In the genomic region with DNA sequence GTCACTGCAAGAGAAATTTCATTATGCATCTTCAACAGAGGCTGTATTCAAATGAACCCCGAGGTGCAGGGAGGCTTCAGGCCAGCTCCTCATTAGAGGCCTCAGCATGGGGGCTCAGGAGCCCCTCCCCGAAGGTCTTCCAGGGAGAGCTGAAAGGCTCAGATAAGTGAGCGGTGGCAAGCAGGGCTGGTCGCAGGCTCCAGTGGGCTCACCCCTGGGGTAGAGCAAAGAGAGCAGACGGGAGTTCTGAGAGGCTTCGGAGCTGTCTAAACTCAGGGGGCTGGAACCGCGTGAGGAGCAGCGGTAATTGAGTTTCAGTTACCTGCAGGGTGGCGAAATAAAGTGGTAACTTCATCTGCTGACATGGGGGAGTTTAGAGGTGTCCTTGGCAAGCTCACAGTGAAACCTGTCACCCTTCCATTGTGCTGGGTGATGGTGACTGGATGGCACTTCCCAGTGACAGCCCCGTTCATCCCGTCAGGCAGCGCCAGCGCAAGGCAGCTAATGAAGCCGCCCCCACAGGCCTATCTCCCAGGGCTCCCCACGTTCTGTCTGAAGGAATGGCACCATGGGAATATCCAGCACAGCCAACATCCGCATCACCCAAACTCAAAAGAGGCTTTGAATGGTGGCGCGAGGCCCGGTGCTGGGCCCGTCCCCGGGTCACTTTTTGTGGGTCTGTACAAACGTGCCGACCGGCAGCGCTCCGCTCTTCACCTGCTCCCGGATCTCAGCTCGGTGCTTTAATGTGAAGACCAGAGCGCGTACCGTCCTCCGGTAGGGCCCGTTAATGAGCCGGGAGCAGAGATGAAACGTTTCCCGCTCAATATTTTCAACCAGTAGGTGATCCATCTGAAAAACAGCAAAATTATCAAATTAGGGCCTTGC, we compare ENCODE assay signal across 14 mouse cellular contexts. TPM values are rescaled to one million over a fixed set of nuclear protein-coding genes. Genes with fewer than 3 reads are reported as not detected.
DNase-seq lines count a peak whose midpoint lies in the region; ATAC-seq and TF ChIP-seq lines count a peak whose summit lies in the region.
"Had no signal": no experiment of that assay in that cellular context is flagged by ENCODE, and none has a peak within 500 bp of the region (broad histone marks: within the 10 kb centered on the region; RNA-seq: fewer than 3 reads in every experiment).

No protein-coding gene starts in this region.

- no peak overlapping the region for H3K4me2 ChIP-seq in kidney, embryonic 15.5 days
- no peak overlapping the region for H3K4me2 ChIP-seq in hindbrain, postnatal 0 days (ENCODE audit: low read depth, low read length)
- no peak overlapping the region for H3K4me2 ChIP-seq in neural tube, embryonic 14.5 days (ENCODE audit: low read depth, low read length)
- H3K4me2 ChIP-seq: liver, embryonic 15.5 days had no signal

- no peaks in the 10 kb centered on the region for H3K9me3 ChIP-seq in kidney, embryonic 15.5 days (replicated peaks)
- no peaks in the 10 kb centered on the region for H3K9me3 ChIP-seq in forebrain, embryonic 10.5 days
- H3K9me3 ChIP-seq in hindbrain, postnatal 0 days (ENCODE audit: low read length), result no peaks in the 10 kb centered on the region
- H3K9me3 ChIP-seq in neural tube, embryonic 14.5 days (ENCODE audit: control insufficient read depth, low read length), result no peaks in the 10 kb centered on the region
- H3K9me3 ChIP-seq: liver, embryonic 15.5 days had no signal

- H3K9ac ChIP-seq in kidney, embryonic 15.5 days, result no peak overlapping the region
- H3K9ac ChIP-seq in hindbrain, postnatal 0 days (replicated peaks; ENCODE audit: low read length), result no peak overlapping the region
- no peak overlapping the region for H3K9ac ChIP-seq in neural tube, embryonic 14.5 days (replicated peaks; ENCODE audit: low read depth, low read length)
- H3K9ac ChIP-seq: liver, embryonic 15.5 days had no signal

- H3K4me3 ChIP-seq in kidney, embryonic 15.5 days (replicated peaks), result no peak overlapping the region
- H3K4me3 ChIP-seq in forebrain, embryonic 10.5 days, result peak overlapping the region; percentile 14
- no peak overlapping the region for H3K4me3 ChIP-seq in hindbrain, postnatal 0 days (ENCODE audit: low read length)
- H3K4me3 ChIP-seq in neural tube, embryonic 14.5 days (ENCODE audit: low read depth, low read length), result no peak overlapping the region
- H3K4me3 ChIP-seq: liver, embryonic 15.5 days had no signal

- peaks cover 74% of the 10 kb centered on the region for H3K4me1 ChIP-seq in kidney, embryonic 15.5 days
- H3K4me1 ChIP-seq in forebrain, embryonic 10.5 days, result peaks cover 79% of the 10 kb centered on the region
- peaks cover 11% of the 10 kb centered on the region for H3K4me1 ChIP-seq in hindbrain, postnatal 0 days (ENCODE audit: insufficient read depth, low read length)
- peaks cover 19% of the 10 kb centered on the region for H3K4me1 ChIP-seq in neural tube, embryonic 14.5 days (ENCODE audit: control insufficient read depth, insufficient read depth, low read length)

- H3K36me3 ChIP-seq in kidney, embryonic 15.5 days, result 0 out of 2 replicates have a peak, but pooled peaks cover 11% of the 10 kb centered on the region
- H3K36me3 ChIP-seq in forebrain, embryonic 10.5 days (replicated peaks), result peaks cover 22% of the 10 kb centered on the region
- no peaks in the 10 kb centered on the region for H3K36me3 ChIP-seq in hindbrain, postnatal 0 days (ENCODE audit: insufficient read depth, low read length)
- H3K36me3 ChIP-seq in neural tube, embryonic 14.5 days (ENCODE audit: control insufficient read depth, insufficient read depth, low read length), result no peaks in the 10 kb centered on the region

- WGBS in kidney, embryonic 15.5 days, result 43% methylated on average over 37 of the region's 37 CpGs
- 25% methylated on average over 37 of the region's 37 CpGs for WGBS in forebrain, embryonic 10.5 days
- WGBS in hindbrain, postnatal 0 days, result 30% methylated on average over 37 of the region's 37 CpGs
- 33% methylated on average over 37 of the region's 37 CpGs for WGBS in neural tube, embryonic 14.5 days

- no peak for DNase-seq in kidney, adult 18-20 months
- peak; percentile 37 for DNase-seq in forebrain, embryonic 10.5 days (ENCODE audit: extremely low spot score, low spot score)
- peak; percentile 35 for DNase-seq in hindbrain, postnatal 0 days (ENCODE audit: low spot score)
- no peak for DNase-seq in right cerebral cortex, postnatal 36 days (ENCODE audit: low spot score in 2 of 2)
- DNase-seq in adrenal gland, postnatal 14 days, result no peak
- no peak for DNase-seq in cerebellum, adult 8-10 months
- DNase-seq: heart, postnatal 4 days; layer of hippocampus, adult 9-11 months had no signal

- H3K27ac ChIP-seq in kidney, embryonic 15.5 days, result peak overlapping the region; percentile 84
- H3K27ac ChIP-seq in forebrain, embryonic 10.5 days, result peak overlapping the region; percentile 73
- H3K27ac ChIP-seq in hindbrain, postnatal 0 days, result peak overlapping the region; percentile 17; the same call in 1 of the 2 replicates
- H3K27ac ChIP-seq in neural tube, embryonic 14.5 days (ENCODE audit: low read depth, low read length), result 0 out of 2 replicates have a peak overlapping the region, but pooled peaks have one; percentile 28
- H3K27ac ChIP-seq: liver, embryonic 15.5 days had no signal

- no peak; the same call in 1 of the 2 replicates for ATAC-seq in kidney, embryonic 15.5 days (replicated peaks; ENCODE audit: low FRiP score)
- ATAC-seq in hindbrain, postnatal 0 days, result peak; percentile 46
- ATAC-seq in neural tube, embryonic 14.5 days (ENCODE audit: low read depth), result peak; percentile 50; the same call in 1 of the 2 replicates

- no peaks in the 10 kb centered on the region for H3K27me3 ChIP-seq in kidney, embryonic 15.5 days
- H3K27me3 ChIP-seq in forebrain, embryonic 10.5 days (ENCODE audit: poor library complexity, severe bottlenecking), result peaks cover 25% of the 10 kb centered on the region
- H3K27me3 ChIP-seq in hindbrain, postnatal 0 days (ENCODE audit: insufficient read depth, low read length), result no peaks in the 10 kb centered on the region
- no peaks in the 10 kb centered on the region for H3K27me3 ChIP-seq in neural tube, embryonic 14.5 days (ENCODE audit: control insufficient read depth, insufficient read depth, low read length)
- H3K27me3 ChIP-seq: liver, embryonic 15.5 days had no signal

- no peak for TF ChIP-seq CTCF in hindbrain, postnatal 0 days (IDR thresholded peaks at IDR 0.05; ENCODE audit: low read depth)

RNA-seq across cellular contexts. Expression of gene Tmem59, which starts 39.0 kb away (rescaled TPM):
- 455 and 483 TPM in 2 replicates for polyA plus RNA-seq in kidney, embryonic 15.5 days (2015; fragmentation: Nextera tagmentation; extraction: Ambion mirVana)
- 244 and 249 TPM in 2 replicates for polyA plus RNA-seq in forebrain, embryonic 10.5 days (2016; fragmentation: Nextera tagmentation; extraction: Ambion mirVana)
- 178 and 200 TPM in 2 replicates for total RNA-seq in hindbrain, postnatal 0 days (2014; rRNA removed)
- polyA plus RNA-seq in hindbrain, postnatal 0 days (2015; fragmentation: Nextera tagmentation; extraction: Ambion mirVana), result 393 and 422 TPM in 2 replicates
- polyA plus RNA-seq in neural tube, embryonic 14.5 days (2014; fragmentation: Nextera tagmentation; extraction: Ambion mirVana), result 399 and 419 TPM in 2 replicates
- 261 and 291 TPM in 2 replicates for total RNA-seq in adrenal gland, postnatal 14 days (2021)

RNA-seq across cellular contexts. Expression of gene Tceanc2, which starts 39.7 kb away (rescaled TPM):
- polyA plus RNA-seq in kidney, embryonic 15.5 days (2015; fragmentation: Nextera tagmentation; extraction: Ambion mirVana), result 26.9 and 32.1 TPM in 2 replicates
- polyA plus RNA-seq in forebrain, embryonic 10.5 days (2016; fragmentation: Nextera tagmentation; extraction: Ambion mirVana), result 21.4 and 33.5 TPM in 2 replicates
- 5.4 and 8.0 TPM in 2 replicates for total RNA-seq in hindbrain, postnatal 0 days (2014; rRNA removed)
- polyA plus RNA-seq in hindbrain, postnatal 0 days (2015; fragmentation: Nextera tagmentation; extraction: Ambion mirVana), result 17.3 and 23.4 TPM in 2 replicates
- polyA plus RNA-seq in neural tube, embryonic 14.5 days (2014; fragmentation: Nextera tagmentation; extraction: Ambion mirVana), result 22.7 and 56.4 TPM in 2 replicates
- total RNA-seq in adrenal gland, postnatal 14 days (2021), result 27.9 and 31.3 TPM in 2 replicates

RNA-seq across cellular contexts. Expression of gene Cdcp2, which starts 42.5 kb away (rescaled TPM):
- 0.08 and 0.12 TPM in 2 replicates for polyA plus RNA-seq in kidney, embryonic 15.5 days (2015; fragmentation: Nextera tagmentation; extraction: Ambion mirVana)
- polyA plus RNA-seq in forebrain, embryonic 10.5 days (2016; fragmentation: Nextera tagmentation; extraction: Ambion mirVana), result 0.06 TPM in 1 of 2 replicates, not detected in the other
- 0.68 TPM in 1 of 2 replicates, not detected in the other for total RNA-seq in hindbrain, postnatal 0 days (2014; rRNA removed)
- polyA plus RNA-seq in hindbrain, postnatal 0 days (2015; fragmentation: Nextera tagmentation; extraction: Ambion mirVana), result 0.13 TPM in 1 of 2 replicates, not detected in the other
- polyA plus RNA-seq in neural tube, embryonic 14.5 days (2014; fragmentation: Nextera tagmentation; extraction: Ambion mirVana), result not detected in 2 replicates
- total RNA-seq in adrenal gland, postnatal 14 days (2021), result not detected in 2 replicates
- total RNA-seq: gastrocnemius, adult 8-10 months; heart, postnatal 4 days; megakaryocyte, adult 5-6 weeks had no signal
- polyA plus RNA-seq: liver, embryonic 15.5 days; stomach, embryonic 14.5 days had no signal

Comparison
In these comparisons a context has a peak if more than half of its experiments do, and no peak if none do; other contexts are left out.
1. H3K27ac ChIP-seq: peak in every context shown above with its lines; median percentile 84 in kidney, embryonic 15.5 days; 73 in forebrain, embryonic 10.5 days; 28 in neural tube, embryonic 14.5 days; 17 in hindbrain, postnatal 0 days.
2. DNase-seq: peak in forebrain, embryonic 10.5 days (single experiment) and hindbrain, postnatal 0 days (single experiment); none in kidney, adult 18-20 months (single experiment), right cerebral cortex, postnatal 36 days (0 of 2), adrenal gland, postnatal 14 days (single experiment) and cerebellum, adult 8-10 months (single experiment).